Mouse (Mus musculus) intestine, embryonic 14.5 days (tissue): ENCODE results near the gene Agpat2. TPM values are rescaled to one million over a fixed set of nuclear protein-coding genes. Genes with fewer than 3 reads are reported as not detected.

Experiments
- ATAC-seq: fragments of 200-750 bp; cut with Nextera tagmentation; replicated peaks from 2 replicates; pipeline ENCODE4 v1.8.0; 2017; ENCODE audit warnings: low read depth, moderate number of reproducible peaks, moderate TSS enrichment, moderate library complexity; ENCODE audit not compliant: low FRiP score, low TSS enrichment
- DNase-seq: peaks from one replicate; pipeline ENCODE4 v3.0.0-alpha.2; 2018; ENCODE audit warnings: low spot score
- H3K27ac ChIP-seq: fragments of 300-500 bp; sonication (generic); 2 replicates; pipeline ENCODE4 v1.5.1; 2014; ENCODE audit warnings: low read depth, mild to moderate bottlenecking, control low read depth
- H3K27me3 ChIP-seq: fragments of 300-500 bp; sonication (generic); replicated peaks from 2 replicates; pipeline ENCODE4 v1.6.1; 2014; ENCODE audit warnings: low read length, control low read depth; ENCODE audit not compliant: control insufficient read depth, insufficient read depth
- H3K36me3 ChIP-seq: fragments of 300-500 bp; sonication (generic); 2 replicates; pipeline ENCODE4 v1.6.1; 2014; ENCODE audit warnings: low read length, control low read depth; ENCODE audit not compliant: control insufficient read depth, insufficient read depth
- H3K4me1 ChIP-seq: fragments of 300-500 bp; sonication (generic); replicated peaks from 2 replicates; pipeline ENCODE4 v1.6.1; 2014; ENCODE audit warnings: low read length, control low read depth, mixed read lengths; ENCODE audit not compliant: control insufficient read depth, insufficient read depth
- H3K4me2 ChIP-seq: fragments of 300-500 bp; sonication (generic); 2 replicates; pipeline ENCODE4 v1.6.1; 2014; ENCODE audit warnings: low read length
- H3K4me3 ChIP-seq: fragments of 300-500 bp; sonication (generic); 2 replicates; pipeline ENCODE4 v1.5.1; 2014; ENCODE audit warnings: low read depth, low read length, control low read depth, mixed read lengths
- H3K9ac ChIP-seq: fragments of 300-500 bp; sonication (generic); 2 replicates; pipeline ENCODE4 v1.6.1; 2014; ENCODE audit warnings: mild to moderate bottlenecking, low read length
- H3K9me3 ChIP-seq: fragments of 300-500 bp; sonication (generic); 2 replicates; pipeline ENCODE4 v1.6.1; 2016; ENCODE audit warnings: low read length, control low read depth; ENCODE audit not compliant: control insufficient read depth
- WGBS: fragments of 180-500 bp; shearing (Covaris S2); extraction: QIAGEN DNeasy Blood & Tissue Kit; methylation state at CpG from one replicate; pipeline ENCODE4 v1.1.7; 2014; 5-methylcytosine and 5-hydroxymethylcytosine counted together
- polyA plus RNA-seq: library from polyadenylated mRNA; unstranded; fragments of >200 nt; fragmentation: Nextera tagmentation; extraction: Ambion mirVana; gene quantifications from 2 replicates; pipeline ENCODE4 v1.2.1, GENCODE M21; 2014

The Agpat2 gene
- polyA plus RNA-seq, 1 experiment from 2014 or later = 53.8 TPM

GRCm38 (mm10) chr2:26628792-26629437 is 24.7 kb upstream of the Agpat2 start:
- Histone ChIP-seq H3K27me3 (no peaks in the 10 kb centered on the region), H3K4me1 (peaks cover 21% of the 10 kb centered on the region), H3K9me3 (no peaks in the 10 kb centered on the region), H3K4me3 (peak overlapping the region; percentile 69), H3K4me2 (peak overlapping the region; percentile 98), H3K36me3 (no peaks in the 10 kb centered on the region), H3K27ac (peak overlapping the region; percentile 67), H3K9ac (peak overlapping the region; percentile 91)
- DNase-seq (no peak), ATAC-seq (peak; percentile 21; the same call in 1 of the 2 replicates)
- 15% methylated on average over 5 of the region's 5 CpGs for WGBS

GRCm38 (mm10) chr2:26627921-26628739 is 23.9 kb upstream of the Agpat2 start, which contains the start of gene Fam69b:
Gene Fam69b (plus strand): TSS chr2:26628457.
- peak within 1 kb of the TSS; percentile 98 for H3K4me2 ChIP-seq
- H3K9ac ChIP-seq = peak within 1 kb of the TSS; percentile 91
- H3K27me3 ChIP-seq = no peaks in the 10 kb centered on the region
- no peaks in the 10 kb centered on the region for H3K9me3 ChIP-seq
- ATAC-seq = peak; percentile 60
- H3K36me3 ChIP-seq = no peaks in the 10 kb centered on the region
- DNase-seq = peak; percentile 84
- H3K4me3 ChIP-seq = peak within 1 kb of the TSS; percentile 69
- peak within 1 kb of the TSS; percentile 67 for H3K27ac ChIP-seq
- WGBS = under 1% methylated on average over 69 of the region's 70 CpGs
- H3K4me1 ChIP-seq = peaks cover 21% of the 10 kb centered on the region

- Histone ChIP-seq H3K4me1 (peaks cover 21% of the 10 kb centered on the region), H3K27me3 (no peaks in the 10 kb centered on the region), H3K9ac (no peak overlapping the region), H3K9me3 (no peaks in the 10 kb centered on the region), H3K4me2 (no peak overlapping the region), H3K27ac (no peak overlapping the region), H3K4me3 (no peak overlapping the region), H3K36me3 (no peaks in the 10 kb centered on the region)
- ATAC-seq (no peak), DNase-seq (no peak)
- WGBS = 73% methylated on average over 3 of the region's 3 CpGs
Observed at GRCm38 (mm10) chr2:26626081-26626480, 21.9 kb upstream of the Agpat2 start.

- Histone ChIP-seq H3K9me3 (no peaks in the 10 kb centered on the region), H3K4me1 (peaks cover 15% of the 10 kb centered on the region), H3K27me3 (no peaks in the 10 kb centered on the region), H3K4me2 (no peak overlapping the region), H3K4me3 (no peak overlapping the region), H3K27ac (no peak overlapping the region), H3K36me3 (no peaks in the 10 kb centered on the region), H3K9ac (no peak overlapping the region)
- 87% methylated on average over 3 of the region's 3 CpGs for WGBS
- DNase-seq (no peak), ATAC-seq (no peak)
Observed at GRCm38 (mm10) chr2:26625419-26625818, 21.2 kb upstream of the Agpat2 start.

GRCm38 (mm10) chr2:26622984-26623383 is 18.8 kb upstream of the Agpat2 start:
- ATAC-seq = no peak
- no peak for DNase-seq
- H3K36me3 ChIP-seq = no peaks in the 10 kb centered on the region
- H3K4me3 ChIP-seq = no peak overlapping the region
- H3K9ac ChIP-seq = no peak overlapping the region
- no peaks in the 10 kb centered on the region for H3K9me3 ChIP-seq
- H3K27ac ChIP-seq = no peak overlapping the region
- no peaks in the 10 kb centered on the region for H3K4me1 ChIP-seq
- 73% methylated on average over 5 of the region's 5 CpGs for WGBS
- H3K27me3 ChIP-seq = no peaks in the 10 kb centered on the region
- no peak overlapping the region for H3K4me2 ChIP-seq

- Histone ChIP-seq H3K4me3 (no peak overlapping the region), H3K27ac (no peak overlapping the region), H3K36me3 (no peaks in the 10 kb centered on the region), H3K9ac (no peak overlapping the region), H3K4me2 (no peak overlapping the region), H3K27me3 (no peaks in the 10 kb centered on the region), H3K9me3 (no peaks in the 10 kb centered on the region), H3K4me1 (no peaks in the 10 kb centered on the region)
- ATAC-seq (no peak), DNase-seq (no peak)
- WGBS = 44% methylated on average over 2 of the region's 2 CpGs
Observed at GRCm38 (mm10) chr2:26621246-26621645, 17.0 kb upstream of the Agpat2 start.

- no peak overlapping the region for H3K4me2 ChIP-seq
- no peaks in the 10 kb centered on the region for H3K9me3 ChIP-seq
- no peaks in the 10 kb centered on the region for H3K4me1 ChIP-seq
- no peaks in the 10 kb centered on the region for H3K27me3 ChIP-seq
- H3K27ac ChIP-seq = no peak overlapping the region
- no peaks in the 10 kb centered on the region for H3K36me3 ChIP-seq
- DNase-seq (no peak), ATAC-seq (no peak)
- no peak overlapping the region for H3K4me3 ChIP-seq
- H3K9ac ChIP-seq = no peak overlapping the region
- 56% methylated on average over 7 of the region's 7 CpGs for WGBS
Observed at GRCm38 (mm10) chr2:26617928-26618327, 13.7 kb upstream of the Agpat2 start.

GRCm38 (mm10) chr2:26617331-26617730 is 13.1 kb upstream of the Agpat2 start:
- no peak overlapping the region for H3K9ac ChIP-seq

More at GRCm38 (mm10) chr2:26617331-26617730, 13.1 kb upstream of the Agpat2 start:
- no peak overlapping the region for H3K27ac ChIP-seq
- DNase-seq (no peak), ATAC-seq (no peak)
- no peaks in the 10 kb centered on the region for H3K9me3 ChIP-seq
- H3K27me3 ChIP-seq = no peaks in the 10 kb centered on the region
- H3K4me3 ChIP-seq = no peak overlapping the region
- no peaks in the 10 kb centered on the region for H3K4me1 ChIP-seq
- WGBS = 80% methylated on average over 6 of the region's 6 CpGs
- H3K4me2 ChIP-seq = no peak overlapping the region
- H3K36me3 ChIP-seq = no peaks in the 10 kb centered on the region
